Mouse (Mus musculus) intestine, postnatal 0 days (tissue): ENCODE data around the gene Mrpl54. TPM values are rescaled to one million over a fixed set of nuclear protein-coding genes. Genes with fewer than 3 reads are reported as not detected.
A peak's percentile ranks its signal among the peaks of the same experiment; 100 is the strongest.

Experiments
- ATAC-seq: fragments of 200-750 bp; cut with Nextera tagmentation; 2 replicates; pipeline ENCODE4 v1.8.0; 2017; ENCODE audit warnings: mild to moderate bottlenecking, moderate TSS enrichment, moderate library complexity
- H3K27ac ChIP-seq: fragments of 300-500 bp; sonication (generic); 2 replicates; pipeline ENCODE4 v1.5.1; 2014; ENCODE audit warnings: mild to moderate bottlenecking, low read depth, low read length, moderate library complexity
- H3K27me3 ChIP-seq: fragments of 300-500 bp; sonication (generic); replicated peaks from 2 replicates; pipeline ENCODE4 v1.6.1; 2014; ENCODE audit warnings: low read length, mixed read lengths; ENCODE audit not compliant: control insufficient read depth, insufficient read depth
- H3K36me3 ChIP-seq: fragments of 300-500 bp; sonication (generic); 2 replicates; pipeline ENCODE4 v1.6.1; 2014; ENCODE audit warnings: mild to moderate bottlenecking, moderate library complexity; ENCODE audit not compliant: control insufficient read depth, insufficient read depth
- H3K4me1 ChIP-seq: fragments of 300-500 bp; sonication (generic); replicated peaks from 2 replicates; pipeline ENCODE4 v1.6.1; 2014; ENCODE audit warnings: antibody characterized with exemption, low read length, mixed read lengths; ENCODE audit not compliant: control insufficient read depth, insufficient read depth
- H3K4me2 ChIP-seq: fragments of 300-500 bp; sonication (generic); replicated peaks from 2 replicates; pipeline ENCODE4 v1.6.1; 2014; ENCODE audit warnings: low read depth, mild to moderate bottlenecking, moderate library complexity
- H3K4me3 ChIP-seq: fragments of 300-500 bp; sonication (generic); 2 replicates; pipeline ENCODE4 v1.5.1; 2014; ENCODE audit warnings: low read depth, low read length
- H3K9ac ChIP-seq: fragments of 300-500 bp; sonication (generic); 2 replicates; pipeline ENCODE4 v1.6.1; 2014; ENCODE audit warnings: mild to moderate bottlenecking, low read depth, low read length
- H3K9me3 ChIP-seq: fragments of 300-500 bp; sonication (generic); 2 replicates; pipeline ENCODE4 v1.6.1; 2016; ENCODE audit warnings: mixed run types; ENCODE audit not compliant: control insufficient read depth
- CTCF ChIP-seq: sonication (generic); IDR thresholded peaks from 2 replicates; pipeline ENCODE4 v1.5.1; 2016; ENCODE audit warnings: low read depth, mild to moderate bottlenecking, control low read depth, antibody characterized with exemption, moderate library complexity
- WGBS: fragments of 180-500 bp; shearing (Covaris S2); extraction: QIAGEN DNeasy Blood & Tissue Kit; methylation state at CpG from one replicate; pipeline ENCODE4 v1.1.7; 2014; 5-methylcytosine and 5-hydroxymethylcytosine counted together
- polyA plus RNA-seq: library from polyadenylated mRNA; unstranded; fragments of >200 nt; fragmentation: Nextera tagmentation; extraction: Ambion mirVana; gene quantifications from 2 replicates; pipeline ENCODE4 v1.2.1, GENCODE M21; 2015

The Mrpl54 gene
- polyA plus RNA-seq, 1 experiment from 2014 or later: 287 TPM

DNA sequence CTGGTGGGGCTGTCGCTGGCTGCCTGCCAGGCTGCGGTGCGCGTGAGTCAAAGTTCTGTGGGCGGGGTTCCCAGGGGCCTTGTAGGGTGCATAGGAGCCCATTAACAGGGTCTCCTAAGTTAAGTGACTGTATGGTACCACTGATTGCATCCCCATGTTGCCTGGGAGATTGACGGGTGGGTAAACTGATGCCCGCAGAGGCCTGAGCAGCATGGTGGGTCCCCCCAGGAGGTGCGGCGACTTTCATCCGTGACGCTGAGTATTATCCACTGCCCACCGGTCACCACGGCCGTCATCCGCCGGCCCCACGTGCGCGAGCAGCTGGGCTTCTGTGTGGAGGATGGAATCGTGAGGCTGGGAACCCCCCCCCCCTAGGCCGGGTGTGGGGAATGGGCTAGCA is 5.6 kb upstream of the Mrpl54 start:
- ATAC-seq: no peak
- TF ChIP-seq CTCF: no peak
- no peak overlapping the region for H3K9ac ChIP-seq
- H3K27me3 ChIP-seq: no peaks in the 10 kb centered on the region
- peaks cover 61% of the 10 kb centered on the region for H3K36me3 ChIP-seq
- no peak overlapping the region for H3K4me3 ChIP-seq
- H3K27ac ChIP-seq: no peak overlapping the region
- no peaks in the 10 kb centered on the region for H3K9me3 ChIP-seq
- 0 out of 2 replicates have a peak, but pooled peaks cover 4% of the 10 kb centered on the region for H3K4me1 ChIP-seq
- 84% methylated on average over 21 of the region's 21 CpGs for WGBS
- H3K4me2 ChIP-seq: 0 out of 2 replicates have a peak overlapping the region, but pooled peaks have one; percentile 6

DNA sequence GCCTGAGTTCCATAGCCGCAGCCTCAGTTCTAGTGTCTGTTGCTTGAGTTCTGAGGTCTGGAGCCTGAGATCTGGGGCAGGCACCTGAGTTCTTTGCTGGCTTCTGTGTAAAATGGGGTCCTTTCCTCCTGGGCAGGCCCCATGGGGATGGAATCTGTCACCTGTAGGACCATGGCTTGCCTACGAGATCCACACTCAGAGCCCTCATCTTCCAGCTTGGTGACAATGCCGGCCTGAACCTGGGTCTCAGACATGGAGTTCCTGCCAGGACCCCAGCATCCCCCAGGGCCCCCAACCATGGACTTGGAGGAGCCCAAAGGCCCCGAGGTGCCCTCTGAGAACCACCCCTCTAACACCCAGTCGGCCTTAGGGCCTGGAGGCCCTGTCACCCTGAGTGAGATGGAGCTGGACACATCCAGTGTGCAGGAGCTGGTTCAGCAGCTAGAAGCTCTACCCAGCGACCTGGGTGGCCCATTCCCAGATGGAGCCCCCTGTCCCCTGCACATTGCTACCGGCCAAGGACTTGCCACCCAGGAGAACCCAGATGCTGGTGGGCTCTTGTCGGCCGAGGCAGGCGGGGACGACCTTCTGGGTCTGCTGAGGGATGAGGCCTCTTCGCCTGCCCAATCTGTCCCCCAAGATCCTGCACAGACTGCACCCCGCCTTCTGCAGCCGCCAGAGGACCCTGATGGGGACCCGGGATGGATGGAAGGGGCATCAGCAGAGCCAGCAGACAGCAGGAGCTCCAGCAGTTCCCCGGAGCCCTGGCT is 2.1 kb upstream of the Mrpl54 start:
- Histone ChIP-seq H3K27me3 (no peaks in the 10 kb centered on the region), H3K36me3 (peaks cover 48% of the 10 kb centered on the region), H3K4me1 (0 out of 2 replicates have a peak, but pooled peaks cover 4% of the 10 kb centered on the region), H3K27ac (peak overlapping the region; percentile 54), H3K9ac (peak overlapping the region; percentile 59), H3K4me3 (peak overlapping the region; percentile 49), H3K4me2 (peak overlapping the region; percentile 67), H3K9me3 (no peaks in the 10 kb centered on the region)
- ATAC-seq: no peak
- WGBS: 75% methylated on average over 16 of the region's 16 CpGs
- TF ChIP-seq CTCF: no peak

DNA sequence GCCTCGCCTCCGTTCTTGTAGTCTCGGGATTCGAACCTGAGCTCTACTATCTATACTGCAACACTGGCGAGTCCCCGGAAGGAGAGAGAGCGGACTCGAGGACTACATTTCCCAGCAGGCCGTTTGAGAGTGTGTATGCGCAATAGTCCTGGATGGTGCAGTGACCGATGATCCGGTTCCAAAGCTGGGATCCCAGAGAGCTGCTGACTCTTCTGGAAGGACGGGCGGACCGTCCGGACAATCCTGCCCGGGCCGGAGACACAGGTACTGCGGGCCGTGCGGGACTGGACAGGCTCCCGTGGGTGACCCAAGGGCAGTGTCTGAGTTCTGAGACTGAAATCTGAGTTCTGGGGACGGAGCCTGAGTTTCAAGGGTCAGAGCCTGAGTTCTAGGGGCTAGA is 1.3 kb upstream of the Mrpl54 start:
- WGBS: 2% methylated on average over 23 of the region's 23 CpGs
- ATAC-seq: peak; percentile 47
- H3K9ac ChIP-seq: peak overlapping the region; percentile 59
- H3K4me2 ChIP-seq: peak overlapping the region; percentile 67
- H3K9me3 ChIP-seq: no peaks in the 10 kb centered on the region
- H3K27me3 ChIP-seq: no peaks in the 10 kb centered on the region
- H3K27ac ChIP-seq: peak overlapping the region; percentile 54
- TF ChIP-seq CTCF: no peak
- H3K36me3 ChIP-seq: peaks cover 48% of the 10 kb centered on the region
- peak overlapping the region; percentile 49 for H3K4me3 ChIP-seq
- 0 out of 2 replicates have a peak, but pooled peaks cover 4% of the 10 kb centered on the region for H3K4me1 ChIP-seq

DNA sequence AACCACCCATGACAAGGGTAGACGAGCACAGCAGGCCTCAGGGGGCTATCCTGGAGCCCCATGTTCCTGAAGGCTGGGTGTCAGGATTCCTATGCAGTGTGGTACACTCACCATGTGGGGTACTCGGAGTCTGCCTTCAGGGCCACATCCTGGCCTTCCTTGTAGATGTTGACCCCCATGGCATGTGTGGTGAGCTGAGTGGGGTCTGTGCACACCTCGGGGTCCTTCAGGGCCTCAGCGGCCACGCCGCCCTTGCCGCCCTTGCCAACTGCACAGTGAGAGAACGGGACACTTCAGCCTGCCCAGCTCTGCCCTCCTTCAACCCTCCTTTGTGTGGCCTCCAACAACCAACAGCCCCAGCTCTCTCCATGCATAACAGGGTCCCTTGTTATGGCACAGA is 1.2 kb downstream of the Mrpl54 start:
- no peak overlapping the region for H3K4me3 ChIP-seq
- ATAC-seq: no peak
- 95% methylated on average over 8 of the region's 8 CpGs for WGBS

DNA sequence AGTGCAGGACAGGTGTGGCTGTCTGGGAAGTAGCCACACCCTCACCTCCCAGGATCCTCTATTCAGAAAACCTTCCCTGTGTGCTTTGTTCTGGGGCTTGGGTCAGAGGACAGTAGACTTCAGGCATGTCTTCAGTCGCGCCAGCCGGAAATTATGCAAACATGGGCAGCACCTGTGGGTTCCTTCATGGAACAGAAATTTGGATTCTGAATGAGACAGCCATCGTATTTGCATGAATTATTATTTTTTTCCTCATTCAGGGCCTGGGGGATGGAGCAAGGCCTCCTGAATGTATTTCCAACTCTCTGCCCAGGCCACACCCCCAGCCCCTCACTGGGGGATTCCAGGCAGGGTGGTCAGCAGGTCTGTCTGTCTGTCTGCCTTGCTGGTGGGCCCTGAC is 5.7 kb downstream of the Mrpl54 start:
- H3K4me1 ChIP-seq: no peaks in the 10 kb centered on the region
- no peak overlapping the region for H3K4me2 ChIP-seq
- peaks cover 3% of the 10 kb centered on the region; the same call in 1 of the 2 replicates for H3K9me3 ChIP-seq
- no peak overlapping the region for H3K4me3 ChIP-seq
- H3K27me3 ChIP-seq: peaks cover 19% of the 10 kb centered on the region
- H3K36me3 ChIP-seq: peaks cover 28% of the 10 kb centered on the region
- WGBS: 84% methylated on average over 4 of the region's 4 CpGs
- ATAC-seq: no peak
- H3K27ac ChIP-seq: no peak overlapping the region
- no peak overlapping the region for H3K9ac ChIP-seq
- no peak for TF ChIP-seq CTCF

More for the DNA sequence above, 1.2 kb downstream of the Mrpl54 start:
- TF ChIP-seq CTCF: no peak
- H3K27me3 ChIP-seq: no peaks in the 10 kb centered on the region
- peak overlapping the region; percentile 65 for H3K4me2 ChIP-seq
- peaks cover under 1% of the 10 kb centered on the region; the same call in 1 of the 2 replicates for H3K9me3 ChIP-seq
- H3K36me3 ChIP-seq: peaks cover 31% of the 10 kb centered on the region
- no peak overlapping the region for H3K27ac ChIP-seq
- peak overlapping the region; percentile 23; the same call in 1 of the 2 replicates for H3K9ac ChIP-seq
- H3K4me1 ChIP-seq: 0 out of 2 replicates have a peak, but pooled peaks cover 4% of the 10 kb centered on the region

DNA sequence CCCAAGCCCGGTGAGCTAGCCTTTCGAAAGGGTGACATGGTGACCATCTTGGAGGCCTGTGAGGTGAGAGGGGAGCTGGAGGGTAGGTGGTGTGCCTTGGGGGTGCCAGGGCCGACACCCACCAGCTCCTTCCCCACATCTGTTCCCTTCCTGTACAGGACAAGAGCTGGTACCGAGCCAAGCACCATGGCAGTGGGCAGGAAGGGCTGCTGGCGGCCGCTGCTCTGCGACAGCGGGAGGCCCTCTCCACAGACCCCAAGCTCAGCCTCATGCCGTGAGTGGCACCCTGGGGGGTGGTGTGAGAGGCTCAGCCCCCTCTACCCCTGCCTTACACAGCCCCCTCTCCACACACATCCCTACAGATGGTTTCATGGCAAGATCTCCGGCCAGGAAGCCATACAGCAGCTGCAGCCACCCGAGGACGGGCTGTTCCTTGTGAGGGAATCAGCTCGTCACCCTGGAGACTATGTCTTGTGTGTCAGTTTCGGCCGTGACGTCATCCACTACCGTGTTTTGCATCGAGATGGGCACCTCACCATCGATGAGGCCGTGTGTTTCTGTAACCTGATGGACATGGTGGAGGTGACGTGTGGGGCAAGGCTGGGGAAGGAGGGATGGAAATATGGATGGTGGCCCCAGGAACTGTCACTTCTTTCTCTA is 7.4 kb downstream of the Mrpl54 start:
- no peak for TF ChIP-seq CTCF
- H3K27me3 ChIP-seq: peaks cover 26% of the 10 kb centered on the region
- WGBS: 37% methylated on average over 21 of the region's 21 CpGs
- peaks cover 3% of the 10 kb centered on the region; the same call in 1 of the 2 replicates for H3K9me3 ChIP-seq
- no peak for ATAC-seq
- no peak overlapping the region for H3K4me2 ChIP-seq
- peaks cover 19% of the 10 kb centered on the region for H3K36me3 ChIP-seq
- H3K9ac ChIP-seq: no peak overlapping the region
- H3K4me1 ChIP-seq: no peaks in the 10 kb centered on the region
- no peak overlapping the region for H3K27ac ChIP-seq
- no peak overlapping the region for H3K4me3 ChIP-seq
